Mouse (Mus musculus) erythroblast, embryonic 14.5 days (primary cell): ENCODE measurements around the gene Dppa5a. TPM values are rescaled to one million over a fixed set of nuclear protein-coding genes. Genes with fewer than 3 reads are reported as not detected.
"Not testable (repeated sequence)": the region's sequence is repeated elsewhere in the genome, so short reads cannot be mapped to it uniquely, and the experiment has no call there.

Experiments used
- H3K27me3 ChIP-seq: 2 replicates; pipeline ENCODE4 v1.6.1; 2012; ENCODE audit warnings: inconsistent platforms; ENCODE audit not compliant: control insufficient read depth
- H3K36me3 ChIP-seq: 2 replicates; pipeline ENCODE4 v1.6.1; 2012; ENCODE audit warnings: mild to moderate bottlenecking, inconsistent platforms; ENCODE audit not compliant: control insufficient read depth
- H3K4me1 ChIP-seq: 2 replicates; pipeline ENCODE4 v1.6.1; 2012; ENCODE audit warnings: inconsistent platforms; ENCODE audit not compliant: control insufficient read depth
- H3K4me3 ChIP-seq: replicated peaks from 2 replicates; pipeline ENCODE3; 2012; ENCODE audit warnings: moderate library complexity, mild to moderate bottlenecking, inconsistent platforms
- H3K9me3 ChIP-seq: 2 replicates; pipeline ENCODE4 v1.6.1; 2012; ENCODE audit warnings: low read length, inconsistent platforms, mixed read lengths; ENCODE audit not compliant: control insufficient read depth
- GATA1 ChIP-seq: IDR thresholded peaks from 2 replicates; pipeline ENCODE4 v1.6.1; 2012; ENCODE audit warnings: low read length, inconsistent platforms, mixed read lengths
- TAL1 ChIP-seq: IDR thresholded peaks from 3 replicates; pipeline ENCODE4 v1.6.1; 2012; ENCODE audit warnings: low read length, inconsistent platforms, mixed read lengths
- polyA plus RNA-seq: library from polyadenylated mRNA; stranded (reverse); fragments of >175 nt; gene quantifications from 2 replicates; pipeline ENCODE4 v1.2.3, GENCODE M21; 2012

Dppa5a gene
- polyA plus RNA-seq, result not detected in 2 replicates

GRCm38 (mm10) chr9:78367959-78368358, at the start of gene Dppa5a:
Gene Dppa5a, minus strand, starts transcription at chr9:78368177.
- not testable (repeated sequence) for H3K4me1 ChIP-seq

GRCm38 (mm10) chr9:78401596-78401995, 33.6 kb upstream of the Dppa5a start:
- no peak overlapping the region for H3K4me3 ChIP-seq

More at GRCm38 (mm10) chr9:78367959-78368358, at the start of gene Dppa5a:
- H3K27me3 ChIP-seq, H3K4me3 ChIP-seq, H3K36me3 ChIP-seq, H3K9me3 ChIP-seq: not testable (repeated sequence)

GRCm38 (mm10) chr9:78400570-78400969, 32.6 kb upstream of the Dppa5a start:
- Histone ChIP-seq H3K36me3 (no peaks in the 10 kb centered on the region), H3K4me3 (no peak overlapping the region), H3K9me3 (peaks cover 7% of the 10 kb centered on the region), H3K27me3 (peaks cover 34% of the 10 kb centered on the region), H3K4me1 (peaks cover 4% of the 10 kb centered on the region; the same call in 1 of the 2 replicates)
- no peak for TF ChIP-seq GATA1
- no peak for TF ChIP-seq TAL1

More at GRCm38 (mm10) chr9:78401596-78401995, 33.6 kb upstream of the Dppa5a start:
- H3K9me3 ChIP-seq, result no peaks in the 10 kb centered on the region
- peaks cover 23% of the 10 kb centered on the region for H3K27me3 ChIP-seq
- TF ChIP-seq TAL1 (no peak), GATA1 (no peak)
- H3K4me1 ChIP-seq, result no peaks in the 10 kb centered on the region
- H3K36me3 ChIP-seq, result no peaks in the 10 kb centered on the region

- Histone ChIP-seq H3K27me3 (peaks cover 50% of the 10 kb centered on the region), H3K4me1 (peaks cover 6% of the 10 kb centered on the region; the same call in 1 of the 2 replicates), H3K9me3 (peaks cover 12% of the 10 kb centered on the region), H3K4me3 (no peak overlapping the region), H3K36me3 (no peaks in the 10 kb centered on the region)
- TF ChIP-seq TAL1 (no peak), GATA1 (no peak)
Measured at GRCm38 (mm10) chr9:78396517-78396916, 28.5 kb upstream of the Dppa5a start.

DNA sequence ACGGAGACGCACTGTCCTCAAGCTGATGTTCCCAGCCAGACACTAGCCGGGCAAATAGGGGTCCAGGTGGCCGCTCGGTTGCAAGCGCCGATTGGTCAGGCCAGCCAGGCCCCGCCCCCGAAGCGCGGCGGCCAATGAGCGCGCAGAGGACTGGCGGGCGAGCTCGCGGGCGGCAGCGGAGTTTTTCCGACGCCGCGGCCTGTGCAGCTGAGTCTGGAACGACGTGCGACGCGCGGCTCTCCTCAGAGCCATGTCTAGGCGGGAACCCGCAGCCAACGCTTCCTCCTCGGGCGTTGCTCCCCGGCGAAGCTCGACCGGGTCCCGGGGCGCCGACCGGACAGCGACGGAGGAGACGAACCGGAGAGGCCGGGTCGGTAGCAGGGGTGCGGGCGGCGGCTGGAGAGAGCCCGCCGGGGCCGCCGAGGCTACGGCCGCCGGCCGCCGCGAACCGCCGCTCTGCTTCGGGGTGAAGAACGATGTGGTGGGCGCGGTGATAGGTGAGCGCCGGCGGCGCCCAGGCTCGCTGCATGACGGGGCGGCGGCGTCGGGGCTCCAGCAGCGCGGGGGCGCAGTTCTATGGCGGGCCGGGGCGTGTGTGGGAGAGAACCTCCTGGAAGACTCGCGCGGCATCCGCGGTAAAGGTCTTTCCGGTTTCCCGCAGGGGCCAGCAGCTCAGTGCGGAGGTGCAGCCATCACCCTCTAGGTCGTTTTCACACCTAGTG, 27.8 kb upstream of the Dppa5a start, which contains the start of gene Ddx43:
Gene Ddx43, plus strand, starts transcription at position 148 of the 722 bp plus-strand sequence.
- Histone ChIP-seq H3K4me1 (peaks cover 6% of the 10 kb centered on the region; the same call in 1 of the 2 replicates), H3K9me3 (peaks cover 12% of the 10 kb centered on the region), H3K27me3 (peaks cover 50% of the 10 kb centered on the region), H3K36me3 (no peaks in the 10 kb centered on the region), H3K4me3 (no peak within 1 kb of the TSS)
- TF ChIP-seq GATA1 (no peak), TAL1 (no peak)

DNA sequence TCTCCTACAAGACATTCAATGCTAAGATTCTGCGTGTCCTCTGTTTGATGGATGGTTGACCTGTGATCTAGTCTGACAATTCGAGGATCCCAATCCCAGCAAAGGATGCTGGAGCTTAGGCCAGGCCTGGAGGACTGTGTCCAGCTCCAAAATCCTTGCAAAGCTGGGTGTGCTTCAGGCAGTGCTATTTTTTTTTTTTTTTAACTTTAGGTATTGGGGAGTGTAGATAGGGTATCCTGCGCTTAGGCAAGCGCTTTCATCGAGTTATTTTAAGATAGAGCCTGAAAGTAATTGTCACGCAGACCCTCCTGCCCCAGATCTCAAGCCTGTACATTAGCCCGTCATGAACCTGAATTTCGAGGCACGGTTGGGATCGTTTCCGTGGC, 27.3 kb upstream of the Dppa5a start:
- no peak overlapping the region for H3K4me3 ChIP-seq
- TF ChIP-seq GATA1, result no peak
- H3K9me3 ChIP-seq, result peaks cover 12% of the 10 kb centered on the region
- no peaks in the 10 kb centered on the region for H3K36me3 ChIP-seq
- peaks cover 50% of the 10 kb centered on the region for H3K27me3 ChIP-seq
- peaks cover 6% of the 10 kb centered on the region; the same call in 1 of the 2 replicates for H3K4me1 ChIP-seq

DNA sequence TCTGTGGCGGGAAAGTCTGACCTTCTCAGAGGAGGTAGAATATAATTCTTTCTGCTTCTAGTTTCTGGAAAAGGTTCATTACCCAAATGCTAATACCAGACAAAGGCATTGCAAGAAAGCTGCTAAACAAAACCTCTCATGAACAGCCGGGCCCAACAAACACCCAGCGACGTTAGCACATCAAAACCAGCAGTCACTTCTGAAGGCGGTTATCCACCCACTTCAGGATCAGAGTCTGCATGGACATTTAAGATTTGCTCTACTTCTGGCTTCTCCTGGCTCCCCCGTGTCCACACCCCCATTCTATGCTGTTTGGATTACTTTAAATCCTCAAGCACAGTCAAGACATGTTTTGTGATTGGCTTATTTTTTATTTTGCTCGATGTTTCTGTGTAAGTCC, 26.6 kb upstream of the Dppa5a start:
- H3K27me3 ChIP-seq, result peaks cover 50% of the 10 kb centered on the region
- peaks cover 6% of the 10 kb centered on the region; the same call in 1 of the 2 replicates for H3K4me1 ChIP-seq

GRCm38 (mm10) chr9:78393741-78394140, 25.8 kb upstream of the Dppa5a start:
- H3K27me3 ChIP-seq, result peaks cover 44% of the 10 kb centered on the region
- H3K36me3 ChIP-seq, result no peaks in the 10 kb centered on the region
- no peak overlapping the region for H3K4me3 ChIP-seq
- peaks cover 12% of the 10 kb centered on the region for H3K9me3 ChIP-seq
- H3K4me1 ChIP-seq, result peaks cover 6% of the 10 kb centered on the region; the same call in 1 of the 2 replicates
- TF ChIP-seq GATA1 (no peak), TAL1 (no peak)

More for the DNA sequence above, 26.6 kb upstream of the Dppa5a start:
- Histone ChIP-seq H3K9me3 (peaks cover 12% of the 10 kb centered on the region), H3K36me3 (no peaks in the 10 kb centered on the region), H3K4me3 (no peak overlapping the region)
- no peak for TF ChIP-seq GATA1
- no peak for TF ChIP-seq TAL1

DNA sequence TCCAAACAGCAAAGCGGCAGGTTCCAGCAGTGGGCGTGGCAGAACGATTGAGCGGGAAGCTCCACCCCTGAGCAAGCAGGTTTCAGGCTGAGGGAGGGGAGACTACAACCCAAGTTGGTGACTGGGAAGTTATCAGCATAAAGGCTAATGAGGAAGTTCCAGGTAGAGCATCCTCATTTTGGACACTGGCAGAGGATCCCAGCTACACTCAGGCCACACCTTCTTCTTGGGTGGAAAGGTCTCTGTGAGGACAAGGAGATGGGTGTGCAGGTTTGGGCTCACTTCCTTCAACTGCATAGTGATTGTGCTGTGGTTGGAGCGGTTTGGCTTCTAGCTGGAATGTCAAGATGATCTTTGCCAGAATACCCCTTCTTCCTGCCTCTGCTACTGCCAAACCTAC, 22.0 kb upstream of the Dppa5a start:
- TF ChIP-seq TAL1, result no peak
- TF ChIP-seq GATA1, result no peak
- no peaks in the 10 kb centered on the region for H3K36me3 ChIP-seq
- H3K27me3 ChIP-seq, result peaks cover 10% of the 10 kb centered on the region
- no peaks in the 10 kb centered on the region for H3K4me1 ChIP-seq
- no peak overlapping the region for H3K4me3 ChIP-seq
- H3K9me3 ChIP-seq, result no peaks in the 10 kb centered on the region

DNA sequence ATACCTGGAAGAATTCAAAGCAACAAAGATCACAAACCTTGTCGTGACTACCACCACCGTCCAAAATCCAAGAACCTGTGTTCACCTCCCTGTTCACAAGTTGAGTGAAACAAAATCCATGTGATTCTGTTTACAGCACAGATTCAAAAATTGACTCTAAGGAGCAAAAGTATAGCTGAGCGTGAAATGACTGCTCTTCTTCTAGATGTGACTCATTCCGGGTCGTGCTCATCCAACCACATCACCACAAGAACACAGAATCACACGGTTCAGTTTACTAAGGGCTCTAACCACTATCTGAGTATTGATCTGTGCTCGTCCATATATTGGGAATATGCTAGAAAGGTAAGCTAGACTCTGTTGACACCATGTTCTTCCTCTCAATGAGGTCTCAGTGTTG, 19.0 kb upstream of the Dppa5a start:
- no peaks in the 10 kb centered on the region for H3K9me3 ChIP-seq
- no peaks in the 10 kb centered on the region for H3K36me3 ChIP-seq
- no peak overlapping the region for H3K4me3 ChIP-seq
- H3K27me3 ChIP-seq, result no peaks in the 10 kb centered on the region
- no peaks in the 10 kb centered on the region for H3K4me1 ChIP-seq
- TF ChIP-seq GATA1, result no peak
- no peak for TF ChIP-seq TAL1
